Mouse (Mus musculus) limb, embryonic 15.5 days (tissue): Measurements from ENCODE around the gene Ube2ql1. TPM values are rescaled to one million over a fixed set of nuclear protein-coding genes. Genes with fewer than 3 reads are reported as not detected.

Experiments used
- ATAC-seq: fragments of 200-750 bp; cut with Nextera tagmentation; 2 replicates; pipeline ENCODE4 v1.8.0; 2017; ENCODE audit warnings: low read depth, moderate TSS enrichment; ENCODE audit not compliant: insufficient number of reproducible peaks, low FRiP score, low TSS enrichment
- H3K27ac ChIP-seq: fragments of 300-500 bp; sonication (generic); 2 replicates; pipeline ENCODE4 v1.5.1; 2015; ENCODE audit warnings: moderate library complexity, mild to moderate bottlenecking, inconsistent platforms
- H3K27me3 ChIP-seq: fragments of 300-500 bp; sonication (generic); 2 replicates; pipeline ENCODE4 v1.6.1; 2015; ENCODE audit warnings: inconsistent platforms
- H3K36me3 ChIP-seq: fragments of 300-500 bp; sonication (generic); 2 replicates; pipeline ENCODE4 v1.6.1; 2015; ENCODE audit warnings: inconsistent platforms
- H3K4me1 ChIP-seq: fragments of 300-500 bp; sonication (generic); 2 replicates; pipeline ENCODE4 v1.6.1; 2015; ENCODE audit warnings: inconsistent platforms
- H3K4me2 ChIP-seq: fragments of 300-500 bp; sonication (generic); 2 replicates; pipeline ENCODE4 v1.6.1; 2015; ENCODE audit warnings: mild to moderate bottlenecking, inconsistent platforms
- H3K4me3 ChIP-seq: fragments of 300-500 bp; sonication (generic); 2 replicates; pipeline ENCODE4 v1.5.1; 2015; ENCODE audit warnings: mild to moderate bottlenecking, inconsistent platforms
- H3K9ac ChIP-seq: fragments of 300-500 bp; sonication (generic); 2 replicates; pipeline ENCODE4 v1.6.1; 2015; ENCODE audit warnings: inconsistent platforms
- H3K9me3 ChIP-seq: fragments of 300-500 bp; sonication (generic); 2 replicates; pipeline ENCODE4 v1.6.1; 2016; ENCODE audit warnings: inconsistent platforms
- WGBS: fragments of 180-500 bp; shearing (Covaris S2); methylation state at CpG from one replicate; pipeline ENCODE4 v1.1.7; 2015; 5-methylcytosine and 5-hydroxymethylcytosine counted together
- polyA plus RNA-seq: library from polyadenylated mRNA; unstranded; fragments of >200 nt; fragmentation: Nextera tagmentation; extraction: Ambion mirVana; gene quantifications from 2 replicates; pipeline ENCODE4 v1.2.1, GENCODE M21; 2015

The Ube2ql1 gene
- polyA plus RNA-seq, 1 experiment from 2014 or later = 2.1 TPM

- Histone ChIP-seq H3K4me2 (no peak overlapping the region), H3K4me3 (no peak overlapping the region), H3K9me3 (no peaks in the 10 kb centered on the region), H3K36me3 (no peaks in the 10 kb centered on the region), H3K9ac (no peak overlapping the region), H3K27me3 (peaks cover 17% of the 10 kb centered on the region; the same call in 1 of the 2 replicates), H3K4me1 (no peaks in the 10 kb centered on the region), H3K27ac (no peak overlapping the region)
- ATAC-seq = no peak
- WGBS = 15% methylated on average over 11 of the region's 11 CpGs
Observed at GRCm38 (mm10) chr13:69703505-69703904, 36.2 kb downstream of the Ube2ql1 start.

- H3K27ac ChIP-seq = no peak overlapping the region
- H3K4me3 ChIP-seq = no peak overlapping the region
- H3K27me3 ChIP-seq = peaks cover 17% of the 10 kb centered on the region; the same call in 1 of the 2 replicates
- WGBS = 85% methylated on average over 4 of the region's 4 CpGs
- no peaks in the 10 kb centered on the region for H3K9me3 ChIP-seq
- ATAC-seq = no peak
- H3K9ac ChIP-seq = no peak overlapping the region
- H3K36me3 ChIP-seq = no peaks in the 10 kb centered on the region
- no peak overlapping the region for H3K4me2 ChIP-seq
- H3K4me1 ChIP-seq = no peaks in the 10 kb centered on the region
Observed at GRCm38 (mm10) chr13:69701397-69701796, 38.3 kb downstream of the Ube2ql1 start.

GRCm38 (mm10) chr13:69700827-69701226, 38.9 kb downstream of the Ube2ql1 start:
- no peak for ATAC-seq
- H3K4me3 ChIP-seq = no peak overlapping the region
- H3K9me3 ChIP-seq = no peaks in the 10 kb centered on the region
- H3K27ac ChIP-seq = no peak overlapping the region
- peaks cover 17% of the 10 kb centered on the region; the same call in 1 of the 2 replicates for H3K27me3 ChIP-seq
- no peaks in the 10 kb centered on the region for H3K36me3 ChIP-seq
- H3K4me1 ChIP-seq = no peaks in the 10 kb centered on the region
- H3K4me2 ChIP-seq = no peak overlapping the region
- no peak overlapping the region for H3K9ac ChIP-seq
- whole genome bisulfite sequencing = 38% methylated on average over 1 of the region's 1 CpGs

GRCm38 (mm10) chr13:69696333-69696991, 43.2 kb downstream of the Ube2ql1 start:
- Histone ChIP-seq H3K9ac (no peak overlapping the region), H3K9me3 (no peaks in the 10 kb centered on the region), H3K4me3 (no peak overlapping the region), H3K27ac (no peak overlapping the region), H3K4me2 (no peak overlapping the region), H3K27me3 (no peaks in the 10 kb centered on the region), H3K4me1 (no peaks in the 10 kb centered on the region), H3K36me3 (no peaks in the 10 kb centered on the region)
- WGBS = 38% methylated on average over 13 of the region's 13 CpGs
- 0 out of 2 replicates have a peak, but pooled peaks have one; percentile 19 for ATAC-seq

GRCm38 (mm10) chr13:69691074-69691473, 48.6 kb downstream of the Ube2ql1 start:
- H3K27ac ChIP-seq = no peak overlapping the region
- no peak for ATAC-seq
- H3K9me3 ChIP-seq = no peaks in the 10 kb centered on the region
- H3K9ac ChIP-seq = no peak overlapping the region
- WGBS = 42% methylated on average over 7 of the region's 7 CpGs
- H3K27me3 ChIP-seq = no peaks in the 10 kb centered on the region
- no peak overlapping the region for H3K4me3 ChIP-seq
- H3K4me2 ChIP-seq = no peak overlapping the region
- no peaks in the 10 kb centered on the region for H3K36me3 ChIP-seq
- no peaks in the 10 kb centered on the region for H3K4me1 ChIP-seq

GRCm38 (mm10) chr13:69687023-69687422, 52.7 kb downstream of the Ube2ql1 start:
- no peaks in the 10 kb centered on the region for H3K27me3 ChIP-seq
- no peak overlapping the region for H3K27ac ChIP-seq
- no peak overlapping the region for H3K4me3 ChIP-seq
- H3K9me3 ChIP-seq = no peaks in the 10 kb centered on the region
- WGBS = 22% methylated on average over 1 of the region's 1 CpGs
- no peak overlapping the region for H3K9ac ChIP-seq
- no peak overlapping the region for H3K4me2 ChIP-seq
- no peak for ATAC-seq
- H3K36me3 ChIP-seq = no peaks in the 10 kb centered on the region
- H3K4me1 ChIP-seq = no peaks in the 10 kb centered on the region

- no peak overlapping the region for H3K4me3 ChIP-seq
- no peaks in the 10 kb centered on the region for H3K4me1 ChIP-seq
- H3K36me3 ChIP-seq = no peaks in the 10 kb centered on the region
- no peaks in the 10 kb centered on the region for H3K9me3 ChIP-seq
- 39% methylated on average over 5 of the region's 5 CpGs for WGBS
- ATAC-seq = no peak
- no peak overlapping the region for H3K27ac ChIP-seq
- no peak overlapping the region for H3K9ac ChIP-seq
- H3K27me3 ChIP-seq = no peaks in the 10 kb centered on the region
- no peak overlapping the region for H3K4me2 ChIP-seq
Observed at GRCm38 (mm10) chr13:69685406-69685818, 54.3 kb downstream of the Ube2ql1 start.

GRCm38 (mm10) chr13:69673921-69674618, 65.6 kb downstream of the Ube2ql1 start:
- Histone ChIP-seq H3K4me1 (no peaks in the 10 kb centered on the region), H3K27ac (no peak overlapping the region), H3K9ac (no peak overlapping the region), H3K4me3 (no peak overlapping the region), H3K36me3 (no peaks in the 10 kb centered on the region), H3K9me3 (no peaks in the 10 kb centered on the region), H3K4me2 (no peak overlapping the region), H3K27me3 (no peaks in the 10 kb centered on the region)
- no peak for ATAC-seq
- WGBS = 52% methylated on average over 10 of the region's 10 CpGs

- WGBS = 80% methylated on average over 5 of the region's 5 CpGs
- H3K9me3 ChIP-seq = no peaks in the 10 kb centered on the region
- H3K27me3 ChIP-seq = no peaks in the 10 kb centered on the region
- H3K4me1 ChIP-seq = no peaks in the 10 kb centered on the region
- H3K9ac ChIP-seq = no peak overlapping the region
- no peak overlapping the region for H3K27ac ChIP-seq
- H3K4me2 ChIP-seq = no peak overlapping the region
- no peak overlapping the region for H3K4me3 ChIP-seq
- no peak for ATAC-seq
- no peaks in the 10 kb centered on the region for H3K36me3 ChIP-seq
Observed at GRCm38 (mm10) chr13:69673197-69673920, 66.3 kb downstream of the Ube2ql1 start.

GRCm38 (mm10) chr13:69672565-69672964, 67.1 kb downstream of the Ube2ql1 start:
- H3K36me3 ChIP-seq = no peaks in the 10 kb centered on the region
- no peak for ATAC-seq
- no peak overlapping the region for H3K27ac ChIP-seq
- H3K4me1 ChIP-seq = no peaks in the 10 kb centered on the region
- no peak overlapping the region for H3K4me3 ChIP-seq
- 86% methylated on average over 10 of the region's 10 CpGs for WGBS
- no peaks in the 10 kb centered on the region for H3K9me3 ChIP-seq
- H3K27me3 ChIP-seq = no peaks in the 10 kb centered on the region
- H3K9ac ChIP-seq = no peak overlapping the region
- no peak overlapping the region for H3K4me2 ChIP-seq

- H3K4me1 ChIP-seq = no peaks in the 10 kb centered on the region
- WGBS = 73% methylated on average over 5 of the region's 5 CpGs
- H3K9me3 ChIP-seq = no peaks in the 10 kb centered on the region
- no peak overlapping the region for H3K27ac ChIP-seq
- no peaks in the 10 kb centered on the region for H3K36me3 ChIP-seq
- H3K9ac ChIP-seq = no peak overlapping the region
- no peak overlapping the region for H3K4me2 ChIP-seq
- no peak overlapping the region for H3K4me3 ChIP-seq
- no peak for ATAC-seq
- H3K27me3 ChIP-seq = no peaks in the 10 kb centered on the region
Observed at GRCm38 (mm10) chr13:69672121-69672520, 67.6 kb downstream of the Ube2ql1 start.

- 74% methylated on average over 3 of the region's 3 CpGs for WGBS
- no peaks in the 10 kb centered on the region for H3K4me1 ChIP-seq
- no peak overlapping the region for H3K4me2 ChIP-seq
- H3K36me3 ChIP-seq = no peaks in the 10 kb centered on the region
- no peak overlapping the region for H3K9ac ChIP-seq
- no peaks in the 10 kb centered on the region for H3K9me3 ChIP-seq
- H3K27ac ChIP-seq = no peak overlapping the region
- ATAC-seq = no peak
- no peak overlapping the region for H3K4me3 ChIP-seq
- H3K27me3 ChIP-seq = no peaks in the 10 kb centered on the region
Observed at GRCm38 (mm10) chr13:69654508-69654907, 85.2 kb downstream of the Ube2ql1 start.
